Mouse (Mus musculus) midbrain, embryonic 14.5 days (tissue): ENCODE data around the gene Lrrc63. TPM values are rescaled to one million over a fixed set of nuclear protein-coding genes. Genes with fewer than 3 reads are reported as not detected.
A peak's percentile ranks its signal among the peaks of the same experiment; 100 is the strongest.

ENCODE experiments used
- ATAC-seq: fragments of 200-750 bp; cut with Nextera tagmentation; 2 replicates; pipeline ENCODE4 v1.8.0; 2017; ENCODE audit warnings: moderate number of reproducible peaks, moderate library complexity; ENCODE audit not compliant: low FRiP score, low TSS enrichment
- DNase-seq: peaks from one replicate; pipeline ENCODE4 v3.0.0-alpha.2; 2015
- H3K27ac ChIP-seq: fragments of 300-500 bp; sonication (generic); replicated peaks from 2 replicates; pipeline ENCODE4 v1.5.1; 2014; ENCODE audit warnings: mild to moderate bottlenecking, low read depth, low read length, moderate library complexity
- H3K27me3 ChIP-seq: fragments of 300-500 bp; sonication (generic); 2 replicates; pipeline ENCODE4 v1.6.1; 2014; ENCODE audit warnings: low read length, control low read depth, mixed read lengths; ENCODE audit not compliant: control insufficient read depth, insufficient read depth
- H3K36me3 ChIP-seq: fragments of 300-500 bp; sonication (generic); 2 replicates; pipeline ENCODE4 v1.6.1; 2014; ENCODE audit warnings: low read length, control low read depth; ENCODE audit not compliant: control insufficient read depth, insufficient read depth
- H3K4me1 ChIP-seq: fragments of 300-500 bp; sonication (generic); 2 replicates; pipeline ENCODE4 v1.6.1; 2014; ENCODE audit warnings: mild to moderate bottlenecking, antibody characterized with exemption, low read length, control low read depth; ENCODE audit not compliant: control insufficient read depth, insufficient read depth
- H3K4me2 ChIP-seq: fragments of 300-500 bp; sonication (generic); 2 replicates; pipeline ENCODE4 v1.6.1; 2014; ENCODE audit warnings: mild to moderate bottlenecking, low read length, moderate library complexity
- H3K4me3 ChIP-seq: fragments of 300-500 bp; sonication (generic); replicated peaks from 2 replicates; pipeline ENCODE4 v1.5.1; 2014; ENCODE audit warnings: low read depth, low read length
- H3K9ac ChIP-seq: fragments of 300-500 bp; sonication (generic); replicated peaks from 2 replicates; pipeline ENCODE4 v1.6.1; 2014; ENCODE audit warnings: mild to moderate bottlenecking, low read length, moderate library complexity
- H3K9me3 ChIP-seq: fragments of 300-500 bp; sonication (generic); 2 replicates; pipeline ENCODE4 v1.6.1; 2016; ENCODE audit warnings: low read length, control low read depth, mixed read lengths; ENCODE audit not compliant: control insufficient read depth
- WGBS: fragments of 180-500 bp; shearing (Covaris S2); extraction: QIAGEN DNeasy Blood & Tissue Kit; methylation state at CpG from one replicate; pipeline ENCODE4 v1.1.7; 2014; 5-methylcytosine and 5-hydroxymethylcytosine counted together
- polyA plus RNA-seq: library from polyadenylated mRNA; unstranded; fragments of >200 nt; fragmentation: Nextera tagmentation; extraction: Ambion mirVana; gene quantifications from 2 replicates; pipeline ENCODE4 v1.2.1, GENCODE M21; 2014

The Lrrc63 gene
- polyA plus RNA-seq, 1 experiment from 2014 or later: not detected

DNA sequence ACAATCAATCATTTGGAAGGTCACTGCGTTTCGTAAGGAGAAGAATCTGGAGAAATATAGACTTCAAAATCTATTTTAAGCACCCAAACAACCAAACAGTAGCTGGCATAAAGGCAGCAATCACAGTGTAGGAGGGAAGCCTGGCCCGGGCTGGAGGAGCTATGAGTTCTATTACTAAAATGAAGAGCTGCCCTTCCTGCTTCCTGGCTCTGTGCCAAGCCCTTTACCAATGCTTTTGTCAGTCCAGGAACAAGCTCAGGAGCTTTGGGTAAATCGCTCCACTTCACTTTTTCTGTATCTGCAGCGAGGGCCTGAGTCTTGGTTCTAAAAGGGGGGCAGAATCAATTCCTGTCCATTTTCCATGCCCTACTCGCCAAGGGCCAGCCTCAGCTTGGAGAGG, 52.7 kb downstream of the Lrrc63 start:
- H3K27ac ChIP-seq: no peak overlapping the region
- H3K27me3 ChIP-seq: no peaks in the 10 kb centered on the region
- H3K9ac ChIP-seq: no peak overlapping the region
- DNase-seq (peak; percentile 57), ATAC-seq (no peak)
- no peak overlapping the region for H3K4me2 ChIP-seq
- no peaks in the 10 kb centered on the region for H3K4me1 ChIP-seq
- no peaks in the 10 kb centered on the region for H3K36me3 ChIP-seq
- H3K9me3 ChIP-seq: no peaks in the 10 kb centered on the region
- WGBS: 64% methylated on average over 6 of the region's 6 CpGs
- H3K4me3 ChIP-seq: no peak overlapping the region

DNA sequence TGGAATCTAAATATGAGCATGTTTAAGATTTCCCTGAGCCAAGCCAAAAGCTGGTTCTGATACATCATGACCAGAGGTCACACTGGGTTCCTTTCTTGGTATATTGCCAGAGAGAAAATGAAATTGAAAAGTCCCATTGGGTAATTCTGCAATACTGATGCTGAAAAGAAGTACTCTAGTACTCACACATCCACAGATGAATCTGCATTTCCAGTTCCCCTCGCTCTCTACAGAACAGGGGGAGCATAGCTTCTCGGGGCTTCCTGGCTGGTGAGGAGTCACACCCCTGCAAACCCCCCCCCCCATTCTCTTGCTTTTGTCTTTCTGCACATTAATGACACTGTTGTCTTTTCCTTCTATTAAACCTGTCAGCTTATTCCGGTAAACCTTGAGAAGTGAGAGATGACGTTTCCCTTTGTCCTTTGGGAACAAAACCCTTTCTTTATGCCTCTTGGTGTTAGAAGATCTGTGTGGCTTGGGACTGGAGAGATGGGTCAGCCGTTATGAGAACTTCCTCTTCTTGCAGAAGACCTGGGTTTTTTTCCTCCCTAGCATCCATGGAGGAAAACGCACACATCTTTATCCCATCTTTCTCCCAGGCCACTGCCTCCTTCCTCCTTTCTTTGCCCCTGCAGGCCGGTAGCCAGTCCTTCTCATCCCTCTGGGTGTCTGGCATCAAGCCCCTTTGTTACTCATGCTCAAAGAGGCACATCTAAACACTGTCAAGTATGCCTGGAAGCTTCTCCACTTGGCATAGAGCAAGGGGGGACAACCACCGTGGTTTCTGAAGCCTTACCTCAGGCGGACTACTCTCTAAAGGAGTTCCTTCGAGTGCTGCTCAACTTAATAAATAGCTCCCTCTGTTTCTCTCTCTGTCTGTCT, 55.1 kb downstream of the Lrrc63 start:
- no peak for ATAC-seq
- H3K9ac ChIP-seq: no peak overlapping the region
- no peaks in the 10 kb centered on the region for H3K4me1 ChIP-seq
- no peak overlapping the region for H3K4me3 ChIP-seq
- H3K4me2 ChIP-seq: no peak overlapping the region
- no peaks in the 10 kb centered on the region for H3K9me3 ChIP-seq
- no peak overlapping the region for H3K27ac ChIP-seq
- no peaks in the 10 kb centered on the region for H3K27me3 ChIP-seq
- H3K36me3 ChIP-seq: no peaks in the 10 kb centered on the region
- 65% methylated on average over 10 of the region's 10 CpGs for WGBS
- DNase-seq: no peak

GRCm38 (mm10) chr14:75071091-75071490, 59.6 kb downstream of the Lrrc63 start:
- no peak overlapping the region for H3K9ac ChIP-seq
- ATAC-seq (no peak), DNase-seq (no peak)
- no peak overlapping the region for H3K4me2 ChIP-seq
- H3K27me3 ChIP-seq: no peaks in the 10 kb centered on the region
- 93% methylated on average over 15 of the region's 15 CpGs for WGBS
- H3K27ac ChIP-seq: no peak overlapping the region
- H3K4me1 ChIP-seq: no peaks in the 10 kb centered on the region
- H3K36me3 ChIP-seq: no peaks in the 10 kb centered on the region
- H3K9me3 ChIP-seq: no peaks in the 10 kb centered on the region
- no peak overlapping the region for H3K4me3 ChIP-seq

GRCm38 (mm10) chr14:75069356-75069979, 61.2 kb downstream of the Lrrc63 start:
- Histone ChIP-seq H3K4me1 (no peaks in the 10 kb centered on the region), H3K9ac (no peak overlapping the region), H3K4me2 (no peak overlapping the region), H3K36me3 (no peaks in the 10 kb centered on the region), H3K27ac (no peak overlapping the region), H3K9me3 (no peaks in the 10 kb centered on the region), H3K4me3 (no peak overlapping the region), H3K27me3 (no peaks in the 10 kb centered on the region)
- WGBS: 90% methylated on average over 7 of the region's 7 CpGs
- DNase-seq (no peak), ATAC-seq (no peak)

GRCm38 (mm10) chr14:75068430-75069112, 62.1 kb downstream of the Lrrc63 start:
- H3K4me2 ChIP-seq: no peak overlapping the region
- WGBS: 92% methylated on average over 19 of the region's 19 CpGs
- no peaks in the 10 kb centered on the region for H3K36me3 ChIP-seq
- DNase-seq: no peak
- H3K27ac ChIP-seq: no peak overlapping the region
- H3K27me3 ChIP-seq: no peaks in the 10 kb centered on the region
- no peak overlapping the region for H3K9ac ChIP-seq
- no peaks in the 10 kb centered on the region for H3K4me1 ChIP-seq
- H3K9me3 ChIP-seq: no peaks in the 10 kb centered on the region
- H3K4me3 ChIP-seq: no peak overlapping the region
- no peak for ATAC-seq

DNA sequence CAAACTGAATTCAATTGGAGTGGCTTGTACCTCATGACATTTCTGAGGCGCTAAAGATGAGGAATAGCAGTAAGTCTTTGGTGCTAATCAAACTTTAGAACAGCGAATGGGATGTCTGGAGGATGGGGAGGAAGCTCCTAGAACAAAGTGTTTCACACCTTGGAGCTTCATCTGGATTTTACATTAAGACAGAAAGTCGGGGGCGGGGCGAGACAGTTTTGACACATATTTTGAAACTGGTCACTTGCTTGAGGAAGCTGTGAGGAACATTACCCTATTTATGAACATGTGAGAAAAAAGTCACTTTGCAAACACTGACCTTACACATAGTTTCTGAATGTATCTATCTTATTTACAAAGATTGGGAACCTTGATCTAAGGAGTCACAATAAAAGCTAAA, 65.5 kb downstream of the Lrrc63 start:
- no peaks in the 10 kb centered on the region for H3K9me3 ChIP-seq
- ATAC-seq (no peak), DNase-seq (no peak)
- no peak overlapping the region for H3K9ac ChIP-seq
- H3K4me1 ChIP-seq: no peaks in the 10 kb centered on the region
- no peak overlapping the region for H3K27ac ChIP-seq
- no peak overlapping the region for H3K4me2 ChIP-seq
- no peak overlapping the region for H3K4me3 ChIP-seq
- WGBS: 94% methylated on average over 5 of the region's 5 CpGs
- no peaks in the 10 kb centered on the region for H3K36me3 ChIP-seq
- no peaks in the 10 kb centered on the region for H3K27me3 ChIP-seq

DNA sequence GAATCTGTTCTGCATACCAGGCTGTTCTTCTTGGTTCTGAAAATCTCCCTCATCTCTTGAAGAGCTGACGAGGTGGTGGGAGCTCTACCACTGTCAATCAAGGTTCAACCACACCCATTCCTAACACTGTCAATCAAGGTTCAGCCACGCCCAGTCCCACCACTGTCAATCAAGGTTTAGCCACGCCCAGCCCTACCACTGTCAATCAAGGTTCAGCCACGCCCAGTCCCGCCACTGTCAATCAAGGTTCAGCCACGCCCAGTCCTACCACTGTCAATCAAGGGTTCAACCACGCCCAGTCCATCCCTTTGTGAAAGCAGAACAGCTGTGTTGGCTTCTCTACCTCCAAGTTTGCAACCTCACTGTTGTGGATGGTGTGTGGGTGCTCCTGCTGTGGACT, 66.2 kb downstream of the Lrrc63 start:
- Histone ChIP-seq H3K9me3 (no peaks in the 10 kb centered on the region), H3K4me3 (no peak overlapping the region), H3K9ac (no peak overlapping the region), H3K27ac (no peak overlapping the region), H3K4me2 (no peak overlapping the region), H3K4me1 (no peaks in the 10 kb centered on the region), H3K27me3 (no peaks in the 10 kb centered on the region), H3K36me3 (no peaks in the 10 kb centered on the region)
- ATAC-seq: no peak
- 84% methylated on average over 7 of the region's 7 CpGs for WGBS
- DNase-seq: no peak

GRCm38 (mm10) chr14:75063936-75064335, 66.7 kb downstream of the Lrrc63 start:
- no peaks in the 10 kb centered on the region for H3K9me3 ChIP-seq
- no peaks in the 10 kb centered on the region for H3K36me3 ChIP-seq
- H3K9ac ChIP-seq: no peak overlapping the region
- 96% methylated on average over 8 of the region's 8 CpGs for WGBS
- H3K27me3 ChIP-seq: no peaks in the 10 kb centered on the region
- no peak overlapping the region for H3K4me2 ChIP-seq
- DNase-seq: no peak
- no peak overlapping the region for H3K4me3 ChIP-seq
- ATAC-seq: no peak
- no peaks in the 10 kb centered on the region for H3K4me1 ChIP-seq
- H3K27ac ChIP-seq: no peak overlapping the region
